In genomic region chr9:124118489-124118888, GRCm38 (mm10) we compare ENCODE assay signal across 8 mouse cellular contexts. TPM values are rescaled to one million over a fixed set of nuclear protein-coding genes. Genes with fewer than 3 reads are reported as not detected.
DNase-seq lines count a peak whose midpoint lies in the region; ATAC-seq and TF ChIP-seq lines count a peak whose summit lies in the region.
"Had no signal": no experiment of that assay in that cellular context is flagged by ENCODE, and none has a peak within 500 bp of the region (broad histone marks: within the 10 kb centered on the region; RNA-seq: fewer than 3 reads in every experiment).

No protein-coding gene starts in this region.

- H3K4me2 ChIP-seq in liver, postnatal 0 days (ENCODE audit: low read depth, low read length) = no peak overlapping the region
- H3K4me2 ChIP-seq in hindbrain, embryonic 13.5 days = no peak overlapping the region
- H3K4me2 ChIP-seq: limb, embryonic 12.5 days had no signal

- no peak for TF ChIP-seq EP300 in liver, postnatal 0 days (IDR thresholded peaks at IDR 0.05; ENCODE audit: low read depth)

- no peaks in the 10 kb centered on the region for H3K9me3 ChIP-seq in liver, postnatal 0 days (ENCODE audit: low read length)
- no peaks in the 10 kb centered on the region for H3K9me3 ChIP-seq in hindbrain, embryonic 13.5 days
- H3K9me3 ChIP-seq: limb, embryonic 12.5 days had no signal

- no peak overlapping the region for H3K4me3 ChIP-seq in liver, postnatal 0 days (ENCODE audit: low read depth, low read length)
- H3K4me3 ChIP-seq in hindbrain, embryonic 13.5 days = no peak overlapping the region
- H3K4me3 ChIP-seq: limb, embryonic 12.5 days had no signal

- ATAC-seq in liver, postnatal 0 days = no peak
- no peak for ATAC-seq in activated CD4-positive, CD25-positive, alpha-beta regulatory T cell, adult 4 months
- ATAC-seq in hindbrain, embryonic 13.5 days (ENCODE audit: low FRiP score) = no peak

- peak; percentile 84 for TF ChIP-seq CTCF in liver, postnatal 0 days (IDR thresholded peaks at IDR 0.05; ENCODE audit: low read depth)

- no peaks in the 10 kb centered on the region for H3K36me3 ChIP-seq in liver, postnatal 0 days (replicated peaks; ENCODE audit: insufficient read depth, low read length)
- no peaks in the 10 kb centered on the region for H3K36me3 ChIP-seq in hindbrain, embryonic 13.5 days
- H3K36me3 ChIP-seq: limb, embryonic 12.5 days had no signal

- H3K27ac ChIP-seq in liver, postnatal 0 days (ENCODE audit: low read depth) = no peak overlapping the region
- H3K27ac ChIP-seq in hindbrain, embryonic 13.5 days = no peak overlapping the region
- H3K27ac ChIP-seq: limb, embryonic 12.5 days had no signal

- H3K27me3 ChIP-seq in liver, postnatal 0 days (ENCODE audit: insufficient read depth, low read length) = no peaks in the 10 kb centered on the region
- no peaks in the 10 kb centered on the region for H3K27me3 ChIP-seq in hindbrain, embryonic 13.5 days
- H3K27me3 ChIP-seq: limb, embryonic 12.5 days had no signal

- H3K9ac ChIP-seq in liver, postnatal 0 days (replicated peaks) = no peak overlapping the region
- no peak overlapping the region for H3K9ac ChIP-seq in hindbrain, embryonic 13.5 days
- H3K9ac ChIP-seq: limb, embryonic 12.5 days had no signal

- peak; percentile 17 for DNase-seq in right cerebral cortex, postnatal 14 days
- DNase-seq in right cerebral cortex, postnatal 25 days = no peak
- DNase-seq in adrenal gland, postnatal 36 days = peak; percentile 2 to 51
- peak; percentile 66 for DNase-seq in liver, postnatal 0 days
- DNase-seq in spleen, postnatal 4 days (ENCODE audit: low spot score in 2 of 2) = peak; percentile 64 to 78

- WGBS in liver, postnatal 0 days (ENCODE audit: insufficient replicate concordance) = 75% methylated on average over 1 of the region's 1 CpGs
- WGBS in hindbrain, embryonic 13.5 days = 94% methylated on average over 1 of the region's 1 CpGs

- H3K4me1 ChIP-seq in liver, postnatal 0 days (ENCODE audit: insufficient read depth) = no peaks in the 10 kb centered on the region
- H3K4me1 ChIP-seq in hindbrain, embryonic 13.5 days (replicated peaks) = no peaks in the 10 kb centered on the region
- H3K4me1 ChIP-seq: limb, embryonic 12.5 days had no signal

RNA-seq across cellular contexts. Expression of gene Ccr5, which starts 2.9 kb away (rescaled TPM):
- 1 to 10 TPM; 3.3 to 3.5 TPM for total RNA-seq in adrenal gland, postnatal 36 days (2021)
- polyA plus RNA-seq in liver, postnatal 0 days (2015; fragmentation: Nextera tagmentation; extraction: Ambion mirVana) = 4.7 and 5.0 TPM in 2 replicates
- 10 to 100 TPM; 10.1 to 14.9 TPM for polyA plus RNA-seq in activated CD4-positive, CD25-positive, alpha-beta regulatory T cell, adult 4 months (2017; shearing (Covaris generic))
- 0.52 and 0.90 TPM in 2 replicates for polyA plus RNA-seq in hindbrain, embryonic 13.5 days (2015; fragmentation: Nextera tagmentation; extraction: Ambion mirVana)

RNA-seq across cellular contexts. Expression of gene Ccr2, which starts 16.7 kb away (rescaled TPM):
- 1 to 10 TPM; 1.7 to 2.1 TPM for total RNA-seq in adrenal gland, postnatal 36 days (2021)
- 4.9 and 5.0 TPM in 2 replicates for polyA plus RNA-seq in liver, postnatal 0 days (2015; fragmentation: Nextera tagmentation; extraction: Ambion mirVana)
- 100 to 1,000 TPM in 1 of 2 experiments, 10 to 100 TPM in 1; 81.2 to 144 TPM for polyA plus RNA-seq in activated CD4-positive, CD25-positive, alpha-beta regulatory T cell, adult 4 months (2017; shearing (Covaris generic))
- 0.22 and 0.32 TPM in 2 replicates for polyA plus RNA-seq in hindbrain, embryonic 13.5 days (2015; fragmentation: Nextera tagmentation; extraction: Ambion mirVana)

Comparison
In these comparisons a context has a peak if more than half of its experiments do, and no peak if none do; other contexts are left out.
1. RNA of gene Ccr2, which starts 16.7 kb away (polyA plus RNA-seq): 81.2 to 144 TPM in activated CD4-positive, CD25-positive, alpha-beta regulatory T cell, adult 4 months; 4.9 to 5.0 TPM in liver, postnatal 0 days and 0.22 to 0.32 TPM in hindbrain, embryonic 13.5 days; every median in the first group is over 10 times any median in the second.